Mouse (Mus musculus): ENCODE results near the gene Mcemp1. TPM values are rescaled to one million over a fixed set of nuclear protein-coding genes. Genes with fewer than 3 reads are reported as not detected.

The Mcemp1 gene
- polyA plus RNA-seq, 1 experiment from 2014 or later, result 8.2 TPM

DNA sequence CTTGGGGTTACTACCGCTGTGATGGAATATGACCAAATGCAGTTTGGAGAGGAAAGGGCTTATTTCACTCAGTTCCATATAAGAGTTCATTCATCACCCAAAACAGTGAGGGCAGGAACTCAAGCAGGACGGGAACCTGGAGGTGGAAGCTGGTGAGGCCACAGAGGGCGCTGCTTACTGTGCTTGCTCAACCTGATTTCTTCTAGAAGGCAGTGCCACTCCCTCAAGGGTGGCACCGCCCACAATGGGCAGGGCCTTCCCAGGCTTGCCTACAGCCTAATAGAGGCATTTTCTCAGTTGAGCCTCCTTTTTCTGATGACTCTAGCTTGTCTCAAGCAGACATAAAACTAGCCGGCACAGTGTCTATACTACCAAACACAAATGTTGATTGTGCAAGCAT lies 19.8 kb upstream of the Mcemp1 start:
- no peaks in the 10 kb centered on the region; the same call in 1 of the 2 replicates for H3K4me1 ChIP-seq (ENCODE audit: control insufficient read depth, low read depth, low read length)
- no peak overlapping the region for H3K27ac ChIP-seq (ENCODE audit: low read length)
- ATAC-seq (ENCODE audit: low read depth), result peak; percentile 83
- WGBS (ENCODE audit: insufficient replicate concordance), result 14% methylated on average over 5 of the region's 5 CpGs
- H3K36me3 ChIP-seq (ENCODE audit: control insufficient read depth, insufficient read depth), result 0 out of 2 replicates have a peak, but pooled peaks cover 6% of the 10 kb centered on the region
- H3K27me3 ChIP-seq (ENCODE audit: control insufficient read depth, insufficient read depth, low read depth, low read length), result no peaks in the 10 kb centered on the region
- no peak overlapping the region for H3K4me2 ChIP-seq (ENCODE audit: low read depth, low read length)
- H3K4me3 ChIP-seq (ENCODE audit: low read depth, low read length), result no peak overlapping the region
- H3K9ac ChIP-seq (ENCODE audit: low read depth, low read length), result no peak overlapping the region
- H3K9me3 ChIP-seq (replicated peaks; ENCODE audit: control insufficient read depth, low read length), result no peaks in the 10 kb centered on the region

DNA sequence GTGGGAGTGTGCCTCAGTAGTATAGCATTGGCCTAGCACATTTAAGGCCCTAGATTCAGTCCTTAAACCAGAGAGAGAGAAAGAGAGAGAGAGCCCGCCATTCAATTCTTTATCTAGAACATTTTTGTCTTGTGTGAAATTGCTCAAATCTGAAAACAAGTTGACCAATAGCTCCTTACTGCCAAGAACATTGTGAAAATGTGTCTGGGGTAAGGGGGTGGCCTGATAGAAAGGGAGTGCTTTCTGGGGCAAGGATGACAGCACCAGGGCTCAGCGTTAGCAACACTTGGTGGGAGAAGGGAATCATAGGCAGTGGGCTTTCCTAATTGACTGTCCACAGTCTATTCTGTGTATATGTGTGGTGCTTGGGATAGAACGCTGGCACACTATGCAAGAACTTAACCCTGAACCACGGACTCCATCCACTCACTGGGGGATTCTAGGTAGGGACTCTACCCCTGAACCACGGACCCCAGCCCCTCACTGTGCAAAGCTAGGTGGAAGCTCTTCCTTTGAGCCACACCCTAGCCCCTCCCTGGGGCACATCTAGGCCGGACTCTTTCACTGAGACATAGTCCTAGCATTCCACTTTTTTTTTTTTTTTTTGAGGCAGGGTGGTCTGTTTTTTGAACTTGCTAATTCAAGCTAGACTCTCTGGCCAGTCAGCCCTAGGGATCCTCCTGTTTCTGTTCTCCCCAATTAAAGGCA lies 18.6 kb upstream of the Mcemp1 start:
- no peaks in the 10 kb centered on the region; the same call in 1 of the 2 replicates for H3K4me1 ChIP-seq (ENCODE audit: control insufficient read depth, low read depth, low read length)
- no peak overlapping the region for H3K4me2 ChIP-seq (ENCODE audit: low read depth, low read length)
- H3K27ac ChIP-seq (ENCODE audit: low read length), result no peak overlapping the region
- 61% methylated on average over 6 of the region's 6 CpGs for WGBS (ENCODE audit: insufficient replicate concordance)
- no peaks in the 10 kb centered on the region for H3K27me3 ChIP-seq (ENCODE audit: control insufficient read depth, insufficient read depth, low read depth, low read length)
- H3K36me3 ChIP-seq (ENCODE audit: control insufficient read depth, insufficient read depth), result no peaks in the 10 kb centered on the region
- no peak for ATAC-seq (ENCODE audit: low read depth)
- no peaks in the 10 kb centered on the region for H3K9me3 ChIP-seq (replicated peaks; ENCODE audit: control insufficient read depth, low read length)
- no peak overlapping the region for H3K9ac ChIP-seq (ENCODE audit: low read depth, low read length)
- no peak overlapping the region for H3K4me3 ChIP-seq (ENCODE audit: low read depth, low read length)

DNA sequence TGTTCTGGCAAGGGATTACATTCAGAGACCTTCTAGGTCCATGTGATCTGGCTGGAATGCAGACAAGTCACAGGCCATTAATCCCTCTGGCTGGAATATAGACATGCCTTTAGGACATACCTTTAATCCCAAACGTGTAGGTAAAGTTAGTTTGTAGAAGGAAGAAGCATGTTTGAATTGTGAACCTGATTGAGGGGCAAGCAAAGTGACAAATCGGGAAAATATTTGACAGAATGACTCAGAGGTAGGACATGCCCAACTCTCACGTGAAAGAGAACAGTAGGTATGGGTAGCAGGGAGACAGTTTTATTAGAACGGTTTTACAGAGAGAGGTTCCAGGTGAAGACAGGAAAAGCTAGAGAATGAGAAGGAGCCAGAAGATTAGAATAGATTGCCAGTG lies 18.0 kb upstream of the Mcemp1 start:
- Histone ChIP-seq H3K36me3 (ENCODE audit: control insufficient read depth, insufficient read depth) (no peaks in the 10 kb centered on the region), H3K4me3 (ENCODE audit: low read depth, low read length) (no peak overlapping the region), H3K9ac (ENCODE audit: low read depth, low read length) (no peak overlapping the region), H3K4me1 (ENCODE audit: control insufficient read depth, low read depth, low read length) (no peaks in the 10 kb centered on the region; the same call in 1 of the 2 replicates), H3K9me3 (replicated peaks; ENCODE audit: control insufficient read depth, low read length) (no peaks in the 10 kb centered on the region), H3K4me2 (ENCODE audit: low read depth, low read length) (no peak overlapping the region), H3K27ac (ENCODE audit: low read length) (peak overlapping the region; percentile 37; the same call in 1 of the 2 replicates), H3K27me3 (ENCODE audit: control insufficient read depth, insufficient read depth, low read depth, low read length) (no peaks in the 10 kb centered on the region)
- WGBS (ENCODE audit: insufficient replicate concordance), result 51% methylated on average over 4 of the region's 4 CpGs
- no peak for ATAC-seq (ENCODE audit: low read depth)

DNA sequence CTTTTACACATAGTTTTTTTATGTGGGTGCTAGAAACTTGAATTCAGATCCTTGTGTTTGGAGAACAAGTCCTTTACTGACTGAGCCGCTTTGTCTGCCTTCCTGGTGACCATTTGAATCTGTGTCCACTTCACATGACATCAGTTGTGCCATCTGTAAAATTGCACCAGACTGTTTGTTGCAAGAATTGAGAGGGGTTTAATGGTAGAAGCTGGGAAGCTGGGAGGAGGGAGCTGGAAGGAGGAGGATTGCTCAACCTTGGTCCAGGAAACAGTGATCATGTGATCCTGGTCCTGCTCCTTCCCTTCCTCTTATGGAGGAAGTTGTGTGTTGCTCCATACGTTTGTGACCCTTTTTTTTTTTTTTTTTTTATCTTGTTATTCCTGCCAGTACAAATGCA lies 17.3 kb upstream of the Mcemp1 start:
- Histone ChIP-seq H3K4me2 (ENCODE audit: low read depth, low read length) (no peak overlapping the region), H3K4me3 (ENCODE audit: low read depth, low read length) (no peak overlapping the region), H3K4me1 (ENCODE audit: control insufficient read depth, low read depth, low read length) (no peaks in the 10 kb centered on the region; the same call in 1 of the 2 replicates), H3K36me3 (ENCODE audit: control insufficient read depth, insufficient read depth) (no peaks in the 10 kb centered on the region), H3K27ac (ENCODE audit: low read length) (peak overlapping the region; percentile 37; the same call in 1 of the 2 replicates), H3K9ac (ENCODE audit: low read depth, low read length) (no peak overlapping the region), H3K9me3 (replicated peaks; ENCODE audit: control insufficient read depth, low read length) (no peaks in the 10 kb centered on the region), H3K27me3 (ENCODE audit: control insufficient read depth, insufficient read depth, low read depth, low read length) (no peaks in the 10 kb centered on the region)
- no peak for ATAC-seq (ENCODE audit: low read depth)
- WGBS (ENCODE audit: insufficient replicate concordance), result 26% methylated on average over 2 of the region's 2 CpGs

DNA sequence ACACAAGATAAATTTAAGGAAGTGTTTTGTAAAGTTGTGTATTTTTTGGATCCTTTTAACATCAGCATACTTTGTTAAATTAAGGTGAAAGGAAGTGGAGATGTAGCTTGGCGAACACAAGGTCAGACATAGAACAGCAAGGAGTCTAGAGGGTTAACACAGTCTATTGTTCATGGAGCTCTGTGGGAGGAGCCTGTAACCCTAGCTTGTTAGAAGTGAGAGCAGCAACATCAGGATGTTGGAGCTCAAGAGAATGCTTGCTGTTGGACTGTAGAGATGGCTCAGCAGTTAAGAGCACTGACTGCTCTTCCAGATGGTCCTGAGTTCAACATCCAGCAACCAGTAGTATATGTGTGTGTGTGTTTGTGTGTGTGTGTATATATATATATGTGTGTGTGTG lies 16.6 kb upstream of the Mcemp1 start:
- Histone ChIP-seq H3K36me3 (ENCODE audit: control insufficient read depth, insufficient read depth) (no peaks in the 10 kb centered on the region), H3K4me1 (ENCODE audit: control insufficient read depth, low read depth, low read length) (no peaks in the 10 kb centered on the region; the same call in 1 of the 2 replicates), H3K27ac (ENCODE audit: low read length) (no peak overlapping the region), H3K4me3 (ENCODE audit: low read depth, low read length) (no peak overlapping the region), H3K9ac (ENCODE audit: low read depth, low read length) (no peak overlapping the region), H3K4me2 (ENCODE audit: low read depth, low read length) (peak overlapping the region; percentile 10; the same call in 1 of the 2 replicates), H3K9me3 (replicated peaks; ENCODE audit: control insufficient read depth, low read length) (no peaks in the 10 kb centered on the region), H3K27me3 (ENCODE audit: control insufficient read depth, insufficient read depth, low read depth, low read length) (no peaks in the 10 kb centered on the region)
- no peak for ATAC-seq (ENCODE audit: low read depth)
- WGBS (ENCODE audit: insufficient replicate concordance), result 33% methylated on average over 1 of the region's 1 CpGs

DNA sequence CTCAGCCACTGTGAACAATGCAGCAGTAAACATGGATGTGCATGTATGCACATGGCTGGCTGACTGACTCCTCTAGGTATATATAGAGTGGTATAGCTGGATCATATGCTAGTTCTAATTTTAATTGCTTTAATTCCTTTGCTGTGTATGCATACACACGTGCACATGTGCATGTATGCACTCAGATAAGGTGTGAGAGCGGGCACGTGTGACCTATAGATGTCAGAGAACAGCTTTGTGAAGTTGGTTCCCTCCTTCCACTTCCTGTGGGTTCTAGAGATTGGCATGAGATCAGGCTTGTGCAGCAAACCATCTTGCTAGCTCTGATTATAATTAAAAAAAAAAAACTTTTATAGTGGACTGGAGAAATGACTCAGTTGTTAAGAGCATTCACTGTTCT lies 12.7 kb upstream of the Mcemp1 start:
- H3K27ac ChIP-seq (ENCODE audit: low read length), result no peak overlapping the region
- H3K36me3 ChIP-seq (ENCODE audit: control insufficient read depth, insufficient read depth), result no peaks in the 10 kb centered on the region
- no peak for ATAC-seq (ENCODE audit: low read depth)
- no peak overlapping the region for H3K9ac ChIP-seq (ENCODE audit: low read depth, low read length)
- H3K4me2 ChIP-seq (ENCODE audit: low read depth, low read length), result no peak overlapping the region
- H3K4me1 ChIP-seq (ENCODE audit: control insufficient read depth, low read depth, low read length), result no peaks in the 10 kb centered on the region
- H3K4me3 ChIP-seq (ENCODE audit: low read depth, low read length), result no peak overlapping the region
- H3K27me3 ChIP-seq (ENCODE audit: control insufficient read depth, insufficient read depth, low read depth, low read length), result no peaks in the 10 kb centered on the region
- no peaks in the 10 kb centered on the region for H3K9me3 ChIP-seq (replicated peaks; ENCODE audit: control insufficient read depth, low read length)
- WGBS (ENCODE audit: insufficient replicate concordance), result 29% methylated on average over 3 of the region's 3 CpGs

DNA sequence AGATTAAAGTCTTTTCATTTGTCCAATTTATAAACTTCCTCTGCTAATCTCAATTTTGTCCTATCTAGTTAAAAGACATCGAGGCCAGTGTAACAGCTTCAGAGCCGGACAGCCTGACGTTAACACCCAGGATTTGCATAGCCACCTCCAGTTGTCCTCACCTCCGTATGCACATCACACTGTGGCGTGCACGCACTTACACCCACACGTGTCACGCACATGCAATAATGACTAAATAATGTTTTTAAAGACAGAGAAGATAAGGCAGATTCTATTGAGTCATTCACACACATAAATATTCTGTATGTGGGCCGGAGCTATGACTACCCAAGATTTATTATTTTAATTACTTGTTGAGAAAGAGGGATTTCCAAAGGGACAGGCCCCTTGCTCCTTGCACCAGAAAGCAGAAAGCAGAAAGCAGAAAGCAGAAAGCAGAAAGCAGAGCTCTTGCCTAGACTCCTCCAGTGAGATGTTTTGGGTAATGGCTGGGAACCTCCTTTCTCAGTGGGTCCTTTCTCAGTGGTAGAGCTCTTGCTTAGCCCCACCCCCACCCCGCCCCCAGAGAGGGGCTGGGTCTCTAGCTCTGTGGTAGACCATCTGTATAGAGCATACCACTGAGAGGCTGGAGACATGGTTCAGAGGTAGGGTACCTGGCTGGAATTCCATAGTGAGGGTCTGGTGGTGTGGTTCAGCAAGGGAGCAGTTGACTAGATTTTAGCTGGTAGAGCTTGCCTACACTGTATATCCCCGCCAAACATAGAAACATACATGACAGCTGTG lies 10.6 kb upstream of the Mcemp1 start:
- Histone ChIP-seq H3K4me3 (ENCODE audit: low read depth, low read length) (no peak overlapping the region), H3K4me2 (ENCODE audit: low read depth, low read length) (no peak overlapping the region), H3K4me1 (ENCODE audit: control insufficient read depth, low read depth, low read length) (no peaks in the 10 kb centered on the region), H3K27me3 (ENCODE audit: control insufficient read depth, insufficient read depth, low read depth, low read length) (no peaks in the 10 kb centered on the region), H3K9ac (ENCODE audit: low read depth, low read length) (no peak overlapping the region), H3K27ac (ENCODE audit: low read length) (no peak overlapping the region), H3K9me3 (replicated peaks; ENCODE audit: control insufficient read depth, low read length) (no peaks in the 10 kb centered on the region), H3K36me3 (ENCODE audit: control insufficient read depth, insufficient read depth) (no peaks in the 10 kb centered on the region)
- ATAC-seq (ENCODE audit: low read depth), result no peak
- 68% methylated on average over 11 of the region's 11 CpGs for WGBS (ENCODE audit: insufficient replicate concordance)

DNA sequence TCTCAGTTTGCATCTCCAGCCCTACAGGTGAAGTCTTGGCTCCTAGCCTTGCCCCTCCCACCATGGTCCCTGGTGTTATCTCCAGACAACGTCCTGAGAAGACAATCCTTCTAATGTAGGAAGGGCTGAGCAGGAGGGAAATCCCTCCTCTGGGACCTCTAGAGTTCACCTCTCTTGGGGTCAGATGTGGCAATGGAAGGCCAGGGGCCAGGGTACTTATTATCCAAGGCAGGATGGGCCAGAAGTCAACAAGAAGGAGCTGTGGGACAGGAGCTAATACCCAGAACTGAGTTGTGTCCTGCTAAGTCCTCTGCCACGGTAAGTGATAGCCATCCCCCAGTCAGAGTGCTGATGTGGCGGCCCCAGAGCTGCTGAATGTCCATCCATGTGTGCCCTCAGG lies 10.0 kb upstream of the Mcemp1 start, which contains the start of gene Retn:
Gene Retn (plus strand): TSS at position 245 of the 400 bp plus-strand sequence.
- Histone ChIP-seq H3K27me3 (ENCODE audit: control insufficient read depth, insufficient read depth, low read depth, low read length) (no peaks in the 10 kb centered on the region), H3K4me2 (ENCODE audit: low read depth, low read length) (no peak within 1 kb of the TSS), H3K4me1 (ENCODE audit: control insufficient read depth, low read depth, low read length) (no peaks in the 10 kb centered on the region), H3K36me3 (ENCODE audit: control insufficient read depth, insufficient read depth) (no peaks in the 10 kb centered on the region), H3K4me3 (ENCODE audit: low read depth, low read length) (no peak within 1 kb of the TSS), H3K9me3 (replicated peaks; ENCODE audit: control insufficient read depth, low read length) (no peaks in the 10 kb centered on the region), H3K27ac (ENCODE audit: low read length) (no peak within 1 kb of the TSS), H3K9ac (ENCODE audit: low read depth, low read length) (no peak within 1 kb of the TSS)
- no peak for ATAC-seq (ENCODE audit: low read depth)
- 58% methylated on average over 3 of the region's 3 CpGs for WGBS (ENCODE audit: insufficient replicate concordance)

Data from liver, embryonic 16.5 days (tissue).